Mouse (Mus musculus) spleen, postnatal 10 days (tissue): ENCODE data around the gene Bicd2.

Experiments used
- DNase-seq, 2 experiments: peaks; one replicate each; pipeline ENCODE4 v3.0.0; 2021 to 2022; ENCODE audit warnings: low spot score in 2 of 2

Gene Bicd2

GRCm38 (mm10) chr13:49341012-49341830 is at the start of gene Bicd2:
Bicd2 (plus strand) TSS chr13:49341585.
- DNase-seq = peak; percentile 88 to 96

DNA sequence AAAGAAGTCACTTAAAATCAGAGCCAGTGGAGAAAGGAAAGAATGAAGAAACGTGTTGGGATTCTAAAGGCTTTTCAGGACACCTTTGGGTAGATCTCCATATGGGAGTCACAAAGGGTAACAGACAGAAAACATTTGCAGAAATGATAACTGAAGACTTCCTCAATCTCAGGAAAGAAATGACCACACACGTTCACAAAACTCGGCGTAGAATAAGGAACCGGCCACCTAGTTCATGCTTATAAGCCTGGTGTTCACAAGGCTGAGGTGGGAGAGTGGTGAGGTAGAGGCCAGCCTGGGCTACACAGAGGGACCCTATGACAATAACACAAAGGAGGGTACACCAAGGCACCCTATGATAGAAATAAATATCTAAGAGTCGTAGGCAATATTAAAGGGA is 49.4 kb upstream of the Bicd2 start:
- DNase-seq = no peak

DNA sequence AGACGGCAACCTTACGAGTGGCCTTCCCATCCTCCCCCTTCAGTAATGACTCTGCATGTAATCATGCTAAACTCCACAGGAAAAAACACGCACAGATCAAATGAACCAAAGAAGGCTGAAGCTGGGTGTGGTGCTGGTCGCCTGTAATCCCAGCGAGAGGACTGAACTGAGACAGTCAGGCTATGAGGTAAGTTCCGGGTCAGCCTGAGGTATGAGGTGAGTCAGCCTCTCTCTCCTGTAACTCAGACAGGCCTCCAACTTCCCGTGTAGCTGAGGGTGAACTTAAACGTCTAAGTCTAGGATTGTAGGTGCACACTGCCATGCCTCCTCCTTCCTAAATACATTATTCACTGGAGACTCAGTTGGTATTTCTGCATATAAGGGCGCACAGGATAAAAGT is 47.3 kb upstream of the Bicd2 start:
- no peak for DNase-seq

DNA sequence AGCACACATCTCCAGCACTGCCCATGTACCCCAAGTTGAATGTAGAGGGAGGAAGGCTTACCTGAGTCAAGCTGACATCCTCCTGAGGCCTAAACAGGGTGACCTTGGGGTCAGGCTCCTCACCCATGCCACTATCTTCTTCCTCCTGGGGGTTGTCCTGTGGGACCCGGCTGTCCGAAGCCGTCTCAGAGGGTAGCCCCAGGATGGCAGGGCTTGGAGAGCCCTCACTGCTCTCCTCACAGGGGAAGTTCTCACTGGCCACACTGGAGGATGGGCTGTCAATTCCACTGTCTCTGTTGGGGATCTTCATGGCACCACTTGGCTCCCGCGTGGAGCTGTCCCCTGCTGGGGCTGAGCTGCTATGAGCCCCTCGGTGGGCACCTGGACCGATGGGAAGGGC is 45.1 kb upstream of the Bicd2 start:
- DNase-seq = no peak

- DNase-seq = peak in 1 of 2 experiments; percentile 39
These were observed 42.6 kb upstream of the Bicd2 start for GRCm38 (mm10) chr13:49298514-49299381.

DNA sequence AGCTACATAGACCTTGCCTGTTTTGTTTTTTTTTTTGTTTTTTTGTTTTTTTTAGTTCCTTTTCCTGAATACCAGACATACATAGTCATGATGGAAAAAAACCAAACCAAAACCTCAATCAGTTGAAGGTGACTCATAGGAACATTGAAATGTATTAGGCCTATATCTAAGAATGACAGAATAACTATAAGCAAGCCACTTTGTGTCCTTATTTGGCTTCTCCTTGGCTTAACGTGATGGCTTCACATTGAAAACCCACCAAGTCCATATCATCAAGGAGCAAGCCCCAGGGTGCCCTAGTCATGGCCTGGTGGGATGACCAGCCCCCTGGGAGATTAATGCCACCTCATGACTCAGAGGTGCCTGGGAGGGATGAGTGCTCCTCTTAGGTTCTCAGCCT is 40.6 kb upstream of the Bicd2 start:
- no peak for DNase-seq

GRCm38 (mm10) chr13:49306771-49307310 is 34.5 kb upstream of the Bicd2 start:
- DNase-seq = no peak

GRCm38 (mm10) chr13:49307311-49307969 is 33.9 kb upstream of the Bicd2 start:
- peak; percentile 44 to 77 for DNase-seq

DNA sequence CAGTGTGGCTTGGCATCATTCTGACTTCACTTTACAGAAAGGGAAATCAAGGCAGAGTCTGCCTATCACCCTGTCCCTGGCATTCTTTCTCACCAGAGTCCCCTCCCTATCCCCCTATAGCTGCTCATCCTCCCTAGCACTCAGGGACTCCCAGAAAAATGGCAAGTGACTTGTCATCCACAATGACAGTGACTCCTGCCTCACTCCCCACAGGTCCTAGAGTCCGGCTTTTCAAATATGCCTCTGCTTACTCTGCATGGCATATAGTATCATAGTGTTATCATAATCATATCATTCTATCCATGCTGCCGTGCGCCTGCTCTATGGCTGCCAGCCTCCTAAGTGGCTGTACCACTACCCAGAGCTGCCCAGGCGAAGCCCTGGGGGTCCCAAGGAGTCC is 33.2 kb upstream of the Bicd2 start:
- DNase-seq = peak in 1 of 2 experiments; percentile 23

DNA sequence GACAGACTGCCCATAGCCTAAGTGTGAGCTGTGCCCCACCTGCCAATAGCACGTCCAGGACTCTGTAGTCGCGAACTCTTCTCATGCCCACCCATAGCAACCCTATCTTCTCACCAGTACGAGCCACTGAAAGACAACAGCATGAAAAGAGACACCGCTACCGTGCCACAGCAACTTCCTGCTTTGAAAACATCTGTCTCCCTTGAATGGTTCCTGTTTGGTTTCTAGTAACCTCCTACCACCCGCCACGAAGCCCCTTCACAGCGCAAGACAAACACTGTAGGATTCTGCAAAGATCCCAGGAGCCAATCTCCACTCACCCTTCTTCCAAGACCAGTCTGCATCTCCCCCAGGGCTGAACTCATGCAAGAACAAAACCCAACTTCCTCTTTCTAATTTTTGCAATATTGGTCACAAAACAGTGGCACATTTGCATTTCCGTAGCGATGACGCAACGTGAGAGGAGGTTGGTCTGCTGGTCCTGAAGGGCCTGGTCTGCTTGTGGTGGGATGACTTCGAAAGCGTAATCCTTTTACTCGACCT is 32.5 kb upstream of the Bicd2 start:
- peak; percentile 40 to 75 for DNase-seq

DNA sequence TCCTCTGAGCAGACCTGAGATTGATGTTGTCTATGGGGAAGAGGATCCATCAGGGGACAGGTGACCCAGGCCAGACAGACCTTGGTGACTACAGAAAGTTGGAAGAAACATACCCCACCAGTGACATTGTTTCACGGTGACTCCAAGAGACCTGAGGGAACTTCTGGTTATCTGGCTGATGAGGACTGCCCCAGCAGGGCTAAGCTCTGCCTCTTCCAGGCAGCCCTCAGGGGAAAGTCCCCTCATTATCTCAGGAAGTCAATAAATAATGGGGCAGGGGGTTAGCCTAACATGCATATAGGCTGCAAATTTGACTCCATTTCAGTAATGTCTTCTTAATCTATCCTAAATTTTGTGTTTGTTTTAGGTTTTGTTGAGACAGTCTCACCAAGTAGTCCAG is 31.9 kb upstream of the Bicd2 start:
- DNase-seq = no peak

- no peak for DNase-seq
These were observed 29.7 kb upstream of the Bicd2 start for GRCm38 (mm10) chr13:49311642-49312041.

DNA sequence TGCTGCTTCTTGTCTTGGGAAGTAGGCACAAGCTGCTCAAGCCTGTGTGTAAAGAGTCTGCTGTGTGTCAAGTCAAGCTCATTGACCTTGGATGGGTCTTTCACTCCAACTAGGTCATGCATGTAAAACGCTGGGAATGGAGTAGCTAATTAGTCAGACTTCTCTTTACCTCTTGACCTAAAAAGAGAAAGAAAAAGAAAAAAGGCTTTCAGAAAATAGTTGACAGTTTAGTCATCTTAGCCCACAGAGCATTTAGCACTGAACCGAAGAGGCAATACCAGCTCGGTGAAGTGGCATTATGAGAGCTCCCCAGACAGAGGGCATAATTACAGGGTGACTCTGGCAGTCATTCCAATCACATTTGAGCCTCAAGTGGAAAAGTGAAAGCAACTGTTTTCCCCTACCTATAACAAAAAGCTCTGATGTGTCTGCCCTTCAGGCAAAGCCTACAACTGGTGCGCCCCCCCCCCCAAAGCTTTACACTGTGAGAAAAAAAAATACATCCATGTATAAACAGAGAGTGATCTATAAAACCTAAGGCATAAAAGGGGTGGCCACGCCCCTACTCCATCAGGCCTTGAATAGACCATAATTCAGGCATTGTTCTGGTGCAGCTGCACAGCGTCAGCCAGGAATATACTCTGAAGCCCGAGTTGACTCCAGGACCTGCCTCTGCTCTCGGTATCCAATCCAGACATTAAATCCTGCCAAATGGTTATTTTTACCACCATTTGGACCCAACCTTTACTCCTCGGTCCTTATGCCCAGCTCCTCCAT is 24.8 kb upstream of the Bicd2 start:
- no peak for DNase-seq

- DNase-seq = no peak
These were observed 23.9 kb upstream of the Bicd2 start for GRCm38 (mm10) chr13:49317508-49317907.

GRCm38 (mm10) chr13:49317914-49318313 is 23.5 kb upstream of the Bicd2 start:
- DNase-seq = no peak

GRCm38 (mm10) chr13:49320040-49320439 is 21.3 kb upstream of the Bicd2 start, which contains the start of gene Fgd3:
Fgd3 (minus strand) TSS chr13:49320311.
- DNase-seq = no peak

GRCm38 (mm10) chr13:49320514-49320913 is 20.9 kb upstream of the Bicd2 start:
- DNase-seq = no peak

GRCm38 (mm10) chr13:49321452-49321851 is 19.9 kb upstream of the Bicd2 start:
- DNase-seq = no peak

DNA sequence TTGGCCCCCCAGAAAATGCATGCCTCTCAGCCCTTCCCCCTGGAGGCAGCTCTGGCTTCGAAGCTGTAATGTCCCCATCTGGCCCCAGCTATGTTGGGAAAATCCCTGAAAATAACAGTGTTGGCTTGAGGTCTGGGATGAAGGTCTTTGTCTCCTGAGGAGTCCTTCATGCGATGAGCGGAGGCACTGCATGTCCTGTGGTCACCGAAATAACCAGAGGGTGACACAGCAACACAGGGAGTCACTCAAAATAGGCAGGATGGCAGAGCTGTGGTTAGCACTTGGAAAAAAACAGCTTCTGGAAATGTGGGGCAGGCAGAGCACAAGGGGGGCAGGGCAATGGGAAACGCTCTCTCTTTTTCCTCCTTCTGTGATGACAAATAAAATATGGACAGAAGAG is 19.2 kb upstream of the Bicd2 start:
- DNase-seq = no peak

GRCm38 (mm10) chr13:49322739-49323138 is 18.6 kb upstream of the Bicd2 start:
- no peak for DNase-seq

DNA sequence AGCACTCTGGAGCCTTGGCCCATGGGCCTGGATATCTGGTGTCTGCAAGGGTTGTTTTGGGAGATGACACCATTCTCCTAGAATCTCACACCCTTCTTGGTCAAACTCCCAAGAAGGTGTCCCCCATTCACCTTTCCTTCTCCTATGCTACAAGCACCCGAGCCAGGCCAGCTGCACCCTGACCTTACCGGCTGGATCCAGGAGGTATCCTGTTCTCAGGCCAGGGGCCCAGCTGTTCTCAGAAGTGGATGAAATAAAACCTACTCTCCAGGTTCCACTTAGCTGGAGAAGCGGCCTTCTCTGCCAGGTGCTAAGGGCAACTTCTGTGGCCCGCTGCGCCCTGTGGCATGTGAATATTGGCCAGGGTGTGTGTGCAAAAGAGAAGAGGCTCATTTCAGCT is 16.5 kb upstream of the Bicd2 start:
- DNase-seq = no peak
